Mouse (Mus musculus) cerebellum, postnatal 25 days (tissue): Measurements from ENCODE around the gene Slc7a1.

ENCODE experiments used
- DNase-seq, 2 experiments: peaks; one replicate each; pipeline ENCODE4 v3.0.0; 2021; ENCODE audit warnings: mixed read lengths in 2 of 2

Gene Slc7a1

DNA sequence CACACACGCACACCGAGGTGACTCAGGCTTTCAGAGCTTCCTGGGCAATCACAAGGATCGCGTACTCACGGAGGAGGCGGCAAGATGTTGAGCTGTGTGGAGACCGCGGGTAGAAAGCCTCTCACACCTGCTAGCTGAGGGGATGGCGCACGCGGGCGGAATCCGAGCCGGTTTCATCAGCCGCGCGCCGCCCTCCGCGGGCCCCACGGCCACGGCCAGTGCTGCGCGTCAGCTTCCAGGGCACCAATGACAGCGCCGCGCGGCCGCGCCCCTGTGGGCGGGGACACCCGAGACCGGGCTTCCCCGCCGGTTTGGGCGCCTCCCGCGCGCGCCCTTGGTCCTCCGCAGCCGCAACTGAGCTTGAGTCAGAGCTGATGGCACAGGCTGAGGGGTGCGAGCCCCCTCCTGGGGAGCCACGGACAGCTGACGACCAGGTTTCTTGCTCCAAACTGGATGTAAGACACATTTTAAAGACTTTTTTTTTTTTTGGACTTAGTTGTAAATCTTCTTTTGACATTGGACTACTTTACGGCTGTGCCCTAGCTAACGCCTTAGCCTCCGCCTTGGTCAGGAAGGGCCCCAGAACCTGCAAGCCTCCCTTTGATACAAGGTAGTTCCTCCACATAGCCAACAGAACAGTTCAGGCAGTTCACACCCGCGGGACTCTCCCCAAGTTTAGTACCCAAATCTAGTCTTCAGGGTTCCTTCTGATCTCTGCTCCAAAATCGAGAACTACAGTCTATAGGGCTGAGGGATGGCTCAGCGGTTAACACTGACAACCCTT lies at the start of gene Slc7a1:
Gene Slc7a1 (minus strand): TSS at position 245 of the 784 bp plus-strand sequence.
- peak; percentile 87 to 93 for DNase-seq

DNA sequence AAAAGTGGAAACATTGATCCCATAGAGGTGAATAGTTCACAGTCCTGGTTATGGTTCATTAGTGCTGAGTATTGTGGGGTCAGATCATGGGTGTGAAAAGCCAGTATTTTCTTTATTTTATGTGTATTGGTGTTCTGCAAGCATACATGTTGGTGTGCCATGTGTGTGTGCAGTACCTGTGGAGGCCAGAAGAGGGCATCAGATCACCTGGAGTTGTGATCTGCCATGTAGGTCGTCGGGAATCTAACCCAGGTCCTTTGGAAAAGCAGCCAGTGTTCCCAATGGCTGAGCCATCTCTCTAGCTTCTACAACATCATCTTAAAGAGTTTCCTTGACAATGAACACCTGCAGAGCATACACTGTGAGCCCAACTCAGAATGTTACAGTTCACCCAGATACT lies 45.3 kb upstream of the Slc7a1 start:
- no peak for DNase-seq

GRCm38 (mm10) chr5:148443734-148444133 lies 44.0 kb upstream of the Slc7a1 start:
- DNase-seq: peak; percentile 59 to 77

- no peak for DNase-seq
Observed at GRCm38 (mm10) chr5:148435660-148436059, 36.0 kb upstream of the Slc7a1 start.

DNA sequence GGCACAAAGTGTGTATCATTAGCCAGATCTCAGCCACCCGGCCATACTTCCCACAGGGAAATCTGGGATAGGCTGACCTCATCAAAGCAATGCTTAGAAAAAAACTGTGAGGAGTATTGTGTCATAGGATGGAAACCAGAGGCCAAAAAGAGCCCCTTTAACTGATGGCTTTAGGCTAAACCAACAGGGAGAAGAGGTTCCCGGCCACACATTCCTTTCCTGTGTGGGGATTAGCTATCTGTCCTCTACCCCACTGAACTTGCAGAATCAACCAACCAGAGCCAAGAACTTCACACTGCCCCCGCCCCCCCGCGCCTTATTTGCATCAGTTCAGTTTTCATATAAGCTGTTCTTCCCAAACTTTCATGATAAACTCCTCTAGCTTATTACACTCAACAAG lies 32.4 kb upstream of the Slc7a1 start:
- no peak for DNase-seq

DNA sequence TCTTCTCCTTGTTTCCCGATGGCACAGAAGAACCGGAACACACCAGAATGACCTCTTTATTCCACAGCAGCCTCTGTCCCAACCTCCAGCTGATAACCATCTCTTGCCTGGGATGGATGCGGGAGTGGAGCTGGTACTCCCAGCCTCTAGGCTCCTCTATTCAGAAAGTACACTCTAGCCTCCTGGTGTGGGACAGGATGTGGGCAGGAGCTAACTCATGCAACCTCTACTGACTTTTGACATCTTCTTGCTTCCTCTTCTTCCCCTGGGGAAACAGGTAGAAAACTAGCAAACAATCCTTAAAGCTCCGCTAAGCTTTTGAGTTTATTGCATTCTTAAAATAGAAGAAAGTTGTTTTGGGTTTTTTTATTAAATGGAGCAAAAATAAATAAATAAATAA lies 29.1 kb upstream of the Slc7a1 start:
- no peak for DNase-seq

DNA sequence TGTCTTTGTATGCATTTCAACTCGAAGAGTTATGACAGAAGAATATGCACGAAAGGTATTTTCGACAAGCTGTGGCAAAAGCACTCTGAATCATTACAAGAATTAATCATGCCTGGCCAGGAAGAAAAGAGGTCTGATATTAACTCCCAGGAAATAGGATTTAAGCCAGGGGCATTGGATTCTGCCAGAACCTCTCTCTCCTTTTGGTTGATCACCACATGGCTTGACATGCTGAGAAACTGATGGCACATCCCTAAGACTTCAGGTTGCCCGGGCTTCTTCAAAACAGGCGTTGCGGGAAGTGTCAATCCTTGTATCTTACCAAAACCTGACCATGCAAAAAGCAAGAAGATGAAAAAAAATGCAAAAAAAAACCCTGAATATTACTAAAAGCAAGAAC lies 25.4 kb upstream of the Slc7a1 start:
- DNase-seq: no peak

GRCm38 (mm10) chr5:148421326-148421725 lies 21.6 kb upstream of the Slc7a1 start:
- no peak for DNase-seq

DNA sequence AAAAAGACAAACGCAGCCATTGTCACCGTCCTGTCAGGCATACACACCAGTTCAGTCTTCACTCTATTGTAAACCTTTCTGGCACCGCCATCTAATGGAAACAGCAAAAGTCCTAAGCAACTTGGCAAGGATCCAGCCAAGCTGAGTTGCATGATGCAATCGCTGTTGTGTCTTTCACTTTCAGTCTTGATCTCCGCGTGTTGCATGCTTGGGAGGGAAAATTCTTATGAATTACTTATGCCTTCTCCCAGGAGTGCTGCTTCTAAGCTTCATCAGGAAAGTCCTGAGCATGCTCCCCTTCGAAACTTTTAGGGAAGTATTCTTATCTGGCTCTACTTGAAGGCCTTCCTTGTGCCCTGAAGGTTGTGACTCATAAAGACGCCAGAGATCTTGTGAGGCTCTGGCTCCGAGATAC lies 19.4 kb upstream of the Slc7a1 start:
- peak in 1 of 2 experiments; percentile 7 for DNase-seq

DNA sequence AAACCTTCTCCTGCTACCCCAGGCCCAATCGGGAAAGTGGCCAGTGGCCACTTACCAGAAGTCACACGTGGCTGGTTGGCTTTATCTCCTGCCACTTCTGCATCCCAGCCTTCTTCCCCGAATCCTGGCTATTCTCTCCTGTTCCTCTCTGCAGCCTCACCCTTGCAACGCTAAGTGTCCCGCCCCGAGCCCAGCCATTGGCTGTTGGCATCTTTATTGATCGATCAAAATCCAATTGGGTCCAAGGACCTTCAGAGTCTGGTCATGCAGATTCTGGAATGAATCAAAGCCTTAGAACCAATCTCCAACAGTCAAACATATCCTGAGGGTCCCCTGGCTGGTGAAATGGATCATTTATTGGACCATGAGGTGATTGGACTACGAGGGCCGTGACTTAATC lies 18.7 kb upstream of the Slc7a1 start:
- DNase-seq: no peak

DNA sequence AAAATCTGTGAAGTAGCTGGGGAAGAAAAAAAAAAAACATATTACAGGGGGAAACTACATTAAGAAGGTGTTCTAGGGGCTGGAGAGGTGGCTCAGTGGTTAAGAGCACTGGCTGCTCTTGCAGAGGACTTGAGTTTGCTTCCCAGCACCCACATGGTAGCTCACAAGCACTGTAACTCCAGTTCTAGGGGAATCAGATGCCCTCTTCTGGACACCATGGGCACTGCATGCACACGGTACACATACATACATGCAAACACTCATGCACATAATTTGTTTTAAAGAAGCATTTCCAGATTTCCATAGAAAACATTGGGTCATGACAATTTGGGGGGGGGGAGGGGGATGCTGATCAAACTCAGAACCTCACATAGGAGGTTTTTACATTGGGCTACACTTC lies 18.1 kb upstream of the Slc7a1 start:
- no peak for DNase-seq

- no peak for DNase-seq
Observed at GRCm38 (mm10) chr5:148416461-148416860, 16.8 kb upstream of the Slc7a1 start.

GRCm38 (mm10) chr5:148414233-148414632 lies 14.5 kb upstream of the Slc7a1 start:
- DNase-seq: no peak

DNA sequence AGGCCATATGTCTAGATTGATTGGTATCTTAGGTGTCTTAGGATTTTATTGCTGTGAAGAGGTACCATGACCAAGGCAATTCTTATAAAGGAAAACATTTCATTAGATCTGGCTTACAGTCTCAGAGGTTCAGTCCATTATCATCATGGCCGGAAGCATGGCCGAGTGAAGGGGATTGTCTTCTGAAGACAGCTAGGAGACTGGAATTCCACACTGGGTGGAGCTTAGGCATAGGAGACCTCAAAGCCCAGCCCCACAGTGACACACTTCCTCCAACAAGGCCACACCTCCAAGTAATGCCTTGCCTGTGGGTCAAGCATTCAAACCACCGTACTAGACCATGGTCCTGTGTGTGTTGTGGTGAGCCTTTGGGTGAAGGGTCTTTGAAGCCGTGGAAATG lies 12.8 kb upstream of the Slc7a1 start:
- DNase-seq: no peak

DNA sequence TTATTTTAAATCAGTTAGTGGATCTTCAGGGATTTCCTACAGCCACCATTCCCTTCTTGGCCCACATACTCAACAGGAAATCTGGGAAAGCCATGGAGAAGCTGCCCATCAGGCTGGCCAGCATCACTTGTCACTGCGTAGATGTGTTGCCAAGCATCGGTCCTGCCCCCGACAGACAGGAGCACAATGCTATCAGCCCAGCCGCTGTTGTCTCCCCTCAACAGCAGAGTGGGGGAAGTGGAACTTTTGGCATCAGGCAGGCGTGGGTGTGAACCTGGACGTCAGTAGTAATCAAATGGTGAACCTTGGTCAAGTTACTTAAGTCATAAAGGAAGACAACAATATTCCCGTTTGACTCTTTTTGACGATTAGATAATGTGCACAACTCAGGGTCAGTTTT lies 9.8 kb upstream of the Slc7a1 start:
- no peak for DNase-seq

DNA sequence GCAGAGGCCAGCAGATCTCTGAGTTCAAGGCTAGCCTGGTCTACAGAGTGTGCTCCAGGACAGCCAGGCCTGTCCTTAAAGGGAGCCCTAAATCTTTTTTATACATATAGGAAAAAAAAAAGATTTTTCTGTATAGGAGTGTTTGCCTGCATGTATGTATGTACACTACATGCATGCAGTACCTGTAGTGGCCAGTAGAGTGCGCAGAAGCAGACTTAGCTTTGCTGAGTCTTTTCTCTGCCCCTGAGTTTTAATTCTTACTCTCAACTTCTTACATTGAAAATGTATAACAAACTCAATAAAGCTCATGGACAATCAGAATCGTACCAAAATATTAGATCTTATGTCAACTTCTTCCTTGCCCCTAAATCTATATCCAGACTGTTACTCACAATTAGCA lies 7.2 kb upstream of the Slc7a1 start:
- no peak for DNase-seq

GRCm38 (mm10) chr5:148404548-148404947 lies 4.8 kb upstream of the Slc7a1 start:
- no peak for DNase-seq

DNA sequence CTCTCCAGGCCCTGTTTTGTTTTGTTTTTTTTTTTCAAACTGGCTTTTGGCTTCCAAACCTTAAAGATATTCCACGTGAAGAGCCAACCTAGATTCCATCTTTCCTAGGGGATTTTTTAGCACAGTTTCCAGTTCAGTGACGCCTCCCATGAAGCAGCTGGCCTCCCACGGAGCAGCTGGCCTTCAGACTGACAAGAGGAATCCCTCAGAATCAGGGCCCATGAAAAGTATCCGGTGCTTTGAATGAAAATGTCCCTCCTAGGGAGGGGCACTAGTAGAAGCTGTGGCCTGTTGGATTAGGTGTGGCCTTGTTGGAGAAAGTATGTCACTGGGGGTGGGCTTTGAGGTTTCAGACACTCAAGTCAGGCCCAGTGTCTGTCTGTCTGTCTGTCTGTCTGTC lies 2.9 kb upstream of the Slc7a1 start:
- DNase-seq: no peak

- peak; percentile 61 to 65 for DNase-seq
Observed at GRCm38 (mm10) chr5:148398766-148399659, 691 bp downstream of the Slc7a1 start.

- no peak for DNase-seq
Observed at GRCm38 (mm10) chr5:148398451-148398765, 1.3 kb downstream of the Slc7a1 start.

DNA sequence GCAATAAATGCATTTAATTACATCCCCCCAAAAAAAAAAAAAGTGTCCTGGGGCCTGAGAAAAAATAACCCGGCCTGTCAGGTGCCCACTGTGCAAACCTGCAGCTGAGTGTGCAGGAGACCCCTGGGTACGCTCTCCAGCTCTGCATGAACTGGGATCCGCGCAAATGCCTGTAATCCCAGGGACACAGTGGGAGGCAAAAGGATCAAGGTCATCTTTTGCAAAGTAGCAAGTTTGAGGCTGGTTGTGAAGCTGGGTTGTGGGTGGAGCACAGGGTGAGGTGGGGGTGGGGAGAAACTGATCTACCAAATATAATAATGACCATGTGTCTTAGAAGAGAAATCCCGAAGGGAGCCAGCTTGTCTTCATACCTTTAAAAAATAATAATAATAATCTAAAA lies 1.8 kb downstream of the Slc7a1 start:
- DNase-seq: no peak

DNA sequence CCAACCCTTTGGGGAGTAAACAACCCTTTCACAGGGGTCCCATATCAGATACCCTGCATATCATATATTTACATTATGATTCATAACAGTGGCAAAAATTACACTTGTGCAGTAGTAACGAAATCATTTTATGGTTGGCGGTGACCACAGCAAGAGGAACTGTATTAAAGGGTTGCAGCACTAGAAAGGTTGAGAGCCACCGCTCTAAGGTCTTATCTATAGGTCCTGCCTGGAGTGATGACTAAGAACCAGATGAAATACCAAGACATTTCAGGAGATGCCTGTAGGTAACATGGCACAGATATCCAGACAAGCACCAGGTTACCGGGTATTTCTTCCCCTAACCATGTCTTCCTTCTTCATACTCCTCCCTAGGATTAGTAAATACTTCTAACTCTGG lies 2.3 kb downstream of the Slc7a1 start:
- no peak for DNase-seq

GRCm38 (mm10) chr5:148393316-148393715 lies 6.4 kb downstream of the Slc7a1 start:
- peak in 1 of 2 experiments; percentile 37 for DNase-seq

- DNase-seq: peak in 1 of 2 experiments; percentile 56
Observed at GRCm38 (mm10) chr5:148392831-148393230, 6.9 kb downstream of the Slc7a1 start.
